Mouse (Mus musculus) neural tube, embryonic 15.5 days (tissue): Measurements from ENCODE around the gene Vmn2r89. TPM values are rescaled to one million over a fixed set of nuclear protein-coding genes. Genes with fewer than 3 reads are reported as not detected.
"Not testable (repeated sequence)": the region's sequence is repeated elsewhere in the genome, so short reads cannot be mapped to it uniquely, and the experiment has no call there.

Experiments used
- ATAC-seq: fragments of 200-750 bp; cut with Nextera tagmentation; 2 replicates; pipeline ENCODE4 v1.8.0; 2017; ENCODE audit warnings: mild to moderate bottlenecking, moderate TSS enrichment, moderate library complexity; ENCODE audit not compliant: low FRiP score
- H3K27ac ChIP-seq: fragments of 300-500 bp; sonication (generic); replicated peaks from 2 replicates; pipeline ENCODE4 v1.5.1; 2015; ENCODE audit warnings: mild to moderate bottlenecking, inconsistent platforms
- H3K27me3 ChIP-seq: fragments of 300-500 bp; sonication (generic); replicated peaks from 2 replicates; pipeline ENCODE4 v1.6.1; 2015; ENCODE audit warnings: inconsistent platforms
- H3K36me3 ChIP-seq: fragments of 300-500 bp; sonication (generic); 2 replicates; pipeline ENCODE4 v1.6.1; 2015; ENCODE audit warnings: inconsistent platforms
- H3K4me1 ChIP-seq: fragments of 300-500 bp; sonication (generic); 2 replicates; pipeline ENCODE4 v1.6.1; 2015; ENCODE audit warnings: inconsistent platforms
- H3K4me2 ChIP-seq: fragments of 300-500 bp; sonication (generic); 2 replicates; pipeline ENCODE4 v1.6.1; 2015; ENCODE audit warnings: inconsistent platforms, mild to moderate bottlenecking, moderate library complexity
- H3K4me3 ChIP-seq: fragments of 300-500 bp; sonication (generic); replicated peaks from 2 replicates; pipeline ENCODE4 v1.5.1; 2015; ENCODE audit warnings: mild to moderate bottlenecking, inconsistent platforms
- H3K9ac ChIP-seq: fragments of 300-500 bp; sonication (generic); replicated peaks from 2 replicates; pipeline ENCODE4 v1.6.1; 2015; ENCODE audit warnings: mild to moderate bottlenecking, inconsistent platforms
- H3K9me3 ChIP-seq: fragments of 300-500 bp; sonication (generic); replicated peaks from 2 replicates; pipeline ENCODE4 v1.6.1; 2016; ENCODE audit warnings: inconsistent platforms
- WGBS: fragments of 180-500 bp; shearing (Covaris S2); methylation state at CpG from one replicate; pipeline ENCODE4 v1.1.7; 2015; ENCODE audit warnings: mixed read lengths; 5-methylcytosine and 5-hydroxymethylcytosine counted together
- polyA plus RNA-seq: library from polyadenylated mRNA; unstranded; fragments of >200 nt; fragmentation: Nextera tagmentation; extraction: Ambion mirVana; gene quantifications from 2 replicates; pipeline ENCODE4 v1.2.1, GENCODE M21; 2015

Gene Vmn2r89
- not detected in 2 replicates for polyA plus RNA-seq

GRCm38 (mm10) chr14:51451557-51451956 is at the start of gene Vmn2r89:
Gene Vmn2r89 (plus strand): TSS chr14:51451857.
- not testable (repeated sequence) for H3K9ac ChIP-seq, H3K9me3 ChIP-seq, ATAC-seq, H3K4me2 ChIP-seq, H3K27ac ChIP-seq, H3K36me3 ChIP-seq, H3K4me1 ChIP-seq, H3K4me3 ChIP-seq, H3K27me3 ChIP-seq
- WGBS: 80% methylated on average over 2 of the region's 2 CpGs

- ATAC-seq: no peak
- H3K9me3 ChIP-seq: no peaks in the 10 kb centered on the region
Measured at GRCm38 (mm10) chr14:51410520-51410919, 41.1 kb upstream of the Vmn2r89 start, which contains the start of gene Vmn2r88. Gene Vmn2r88 (plus strand): TSS chr14:51410820.

GRCm38 (mm10) chr14:51423885-51424284 is 27.8 kb upstream of the Vmn2r89 start:
- WGBS: 74% methylated on average over 2 of the region's 2 CpGs

More at GRCm38 (mm10) chr14:51410520-51410919, 41.1 kb upstream of the Vmn2r89 start, which contains the start of gene Vmn2r88:
- Histone ChIP-seq H3K4me2 (no peak within 1 kb of the TSS), H3K4me3 (no peak within 1 kb of the TSS), H3K27ac (no peak within 1 kb of the TSS), H3K36me3 (no peaks in the 10 kb centered on the region), H3K4me1 (no peaks in the 10 kb centered on the region), H3K27me3 (no peaks in the 10 kb centered on the region), H3K9ac (no peak within 1 kb of the TSS)
- WGBS: 87% methylated on average over 1 of the region's 1 CpGs

GRCm38 (mm10) chr14:51430138-51430537 is 21.5 kb upstream of the Vmn2r89 start:
- H3K27me3 ChIP-seq, H3K27ac ChIP-seq, H3K4me1 ChIP-seq, H3K4me2 ChIP-seq, H3K9me3 ChIP-seq, H3K9ac ChIP-seq, H3K36me3 ChIP-seq, ATAC-seq, H3K4me3 ChIP-seq: not testable (repeated sequence)

More at GRCm38 (mm10) chr14:51423885-51424284, 27.8 kb upstream of the Vmn2r89 start:
- Histone ChIP-seq H3K4me1 (no peaks in the 10 kb centered on the region), H3K9me3 (no peaks in the 10 kb centered on the region), H3K36me3 (no peaks in the 10 kb centered on the region), H3K27me3 (no peaks in the 10 kb centered on the region), H3K9ac (no peak overlapping the region), H3K4me2 (no peak overlapping the region), H3K4me3 (no peak overlapping the region), H3K27ac (no peak overlapping the region)
- no peak for ATAC-seq

- H3K9ac ChIP-seq: no peak overlapping the region
- 97% methylated on average over 16 of the region's 16 CpGs for WGBS
- H3K9me3 ChIP-seq: 0 out of 2 replicates have a peak, but pooled peaks cover 3% of the 10 kb centered on the region
- H3K36me3 ChIP-seq: no peaks in the 10 kb centered on the region
- H3K4me3 ChIP-seq: no peak overlapping the region
- H3K27me3 ChIP-seq: no peaks in the 10 kb centered on the region
- no peak overlapping the region for H3K4me2 ChIP-seq
- ATAC-seq: no peak
- no peaks in the 10 kb centered on the region for H3K4me1 ChIP-seq
- no peak overlapping the region for H3K27ac ChIP-seq
Measured at GRCm38 (mm10) chr14:51434546-51434945, 17.1 kb upstream of the Vmn2r89 start.

GRCm38 (mm10) chr14:51435020-51435419 is 16.6 kb upstream of the Vmn2r89 start:
- Histone ChIP-seq H3K27ac (no peak overlapping the region), H3K4me1 (no peaks in the 10 kb centered on the region), H3K4me3 (no peak overlapping the region), H3K9me3 (0 out of 2 replicates have a peak, but pooled peaks cover 3% of the 10 kb centered on the region), H3K36me3 (no peaks in the 10 kb centered on the region), H3K27me3 (no peaks in the 10 kb centered on the region), H3K9ac (no peak overlapping the region), H3K4me2 (no peak overlapping the region)
- 97% methylated on average over 26 of the region's 26 CpGs for WGBS
- no peak for ATAC-seq

- ATAC-seq: no peak
Measured at GRCm38 (mm10) chr14:51438955-51439354, 12.7 kb upstream of the Vmn2r89 start.

GRCm38 (mm10) chr14:51480278-51480677 is 28.6 kb downstream of the Vmn2r89 start:
- H3K4me2 ChIP-seq, H3K4me1 ChIP-seq, H3K27ac ChIP-seq, H3K4me3 ChIP-seq, H3K27me3 ChIP-seq, H3K36me3 ChIP-seq, H3K9ac ChIP-seq, ATAC-seq, H3K9me3 ChIP-seq: not testable (repeated sequence)
- WGBS: 88% methylated on average over 10 of the region's 10 CpGs

More at GRCm38 (mm10) chr14:51438955-51439354, 12.7 kb upstream of the Vmn2r89 start:
- Histone ChIP-seq H3K27ac (no peak overlapping the region), H3K4me1 (no peaks in the 10 kb centered on the region), H3K9ac (no peak overlapping the region), H3K4me2 (no peak overlapping the region), H3K9me3 (0 out of 2 replicates have a peak, but pooled peaks cover 3% of the 10 kb centered on the region), H3K36me3 (no peaks in the 10 kb centered on the region), H3K27me3 (no peaks in the 10 kb centered on the region), H3K4me3 (no peak overlapping the region)
- 84% methylated on average over 4 of the region's 4 CpGs for WGBS

GRCm38 (mm10) chr14:51481332-51482015 is 29.8 kb downstream of the Vmn2r89 start:
- not testable (repeated sequence) for ATAC-seq, H3K4me2 ChIP-seq, H3K27ac ChIP-seq, H3K27me3 ChIP-seq, H3K9me3 ChIP-seq, H3K4me3 ChIP-seq, H3K9ac ChIP-seq, H3K36me3 ChIP-seq, H3K4me1 ChIP-seq
- 87% methylated on average over 12 of the region's 12 CpGs for WGBS

- H3K27me3 ChIP-seq: no peaks in the 10 kb centered on the region
- H3K4me1 ChIP-seq: no peaks in the 10 kb centered on the region
- H3K9me3 ChIP-seq: no peaks in the 10 kb centered on the region
- no peak overlapping the region for H3K27ac ChIP-seq
- H3K4me2 ChIP-seq: no peak overlapping the region
- no peaks in the 10 kb centered on the region for H3K36me3 ChIP-seq
- no peak overlapping the region for H3K4me3 ChIP-seq
- ATAC-seq: no peak
- 87% methylated on average over 5 of the region's 5 CpGs for WGBS
- no peak overlapping the region for H3K9ac ChIP-seq
Measured at GRCm38 (mm10) chr14:51482051-51482715, 30.5 kb downstream of the Vmn2r89 start.

GRCm38 (mm10) chr14:51482971-51483381 is 31.3 kb downstream of the Vmn2r89 start:
- H3K36me3 ChIP-seq, ATAC-seq, H3K27ac ChIP-seq, H3K9ac ChIP-seq, H3K27me3 ChIP-seq, H3K4me2 ChIP-seq, H3K9me3 ChIP-seq, H3K4me1 ChIP-seq, H3K4me3 ChIP-seq: not testable (repeated sequence)
- WGBS: 90% methylated on average over 10 of the region's 10 CpGs

GRCm38 (mm10) chr14:51483671-51484070 is 32.0 kb downstream of the Vmn2r89 start:
- Histone ChIP-seq H3K27me3 (no peaks in the 10 kb centered on the region), H3K9me3 (no peaks in the 10 kb centered on the region), H3K4me2 (no peak overlapping the region), H3K36me3 (no peaks in the 10 kb centered on the region), H3K9ac (no peak overlapping the region), H3K27ac (no peak overlapping the region), H3K4me1 (no peaks in the 10 kb centered on the region), H3K4me3 (no peak overlapping the region)
- ATAC-seq: no peak
- WGBS: 95% methylated on average over 1 of the region's 1 CpGs
